Mouse (Mus musculus): ENCODE data around the gene Tshz2.

DNA sequence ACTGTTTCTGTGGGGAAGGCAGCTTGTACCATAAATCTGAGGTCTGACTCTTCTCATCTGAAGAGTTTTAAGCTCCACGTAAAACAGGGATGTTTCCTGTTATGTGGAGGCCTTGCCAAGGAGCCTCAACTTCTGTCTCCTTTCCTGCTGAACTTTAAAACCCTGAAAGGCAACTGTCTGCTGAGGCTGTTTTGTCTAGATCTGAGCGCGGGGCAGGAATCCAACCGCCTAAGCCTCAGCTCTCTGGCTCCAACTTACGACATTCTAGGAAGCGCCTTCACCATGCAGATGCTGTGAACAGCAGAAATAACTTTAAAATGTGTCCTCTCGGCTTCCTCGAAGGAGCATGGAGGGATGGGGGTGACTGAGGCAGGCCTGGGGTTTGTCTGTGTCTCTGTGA, 318.2 kb downstream of the Tshz2 start:
- no peak for TF ChIP-seq CTCF (IDR thresholded peaks at IDR 0.05; ENCODE audit: borderline replicate concordance, insufficient read depth, low read depth, low read length)
- no peak for TF ChIP-seq POLR2A (IDR thresholded peaks at IDR 0.05; ENCODE audit: borderline replicate concordance, insufficient read depth, low read length)
